Mouse (Mus musculus): ENCODE measurements around the gene Ctnna3.

GRCm38 (mm10) chr10:63886449-63887088 is 456.7 kb downstream of the Ctnna3 start:
- no peak for TF ChIP-seq CTCF (IDR thresholded peaks at IDR 0.05; ENCODE audit: control insufficient read depth, insufficient read depth, low read length)
- TF ChIP-seq POLR2A (IDR thresholded peaks at IDR 0.05; ENCODE audit: borderline replicate concordance, control insufficient read depth, low read depth, low read length), result no peak

Measured in bone marrow, adult 2 months (tissue).